Mouse (Mus musculus) adrenal gland (tissue): ENCODE data around the gene Rps6kb2.
"Not testable (repeated sequence)": the region's sequence is repeated elsewhere in the genome, so short reads cannot be mapped to it uniquely, and the experiment has no call there.

ENCODE experiments used
- intact Hi-C: fragments of 180-260 bp; cut with DNase I; formaldehyde crosslinking; loops from one replicate; pipeline ENCODE4 v1.15.1; 2025

Rps6kb2 gene

DNA sequence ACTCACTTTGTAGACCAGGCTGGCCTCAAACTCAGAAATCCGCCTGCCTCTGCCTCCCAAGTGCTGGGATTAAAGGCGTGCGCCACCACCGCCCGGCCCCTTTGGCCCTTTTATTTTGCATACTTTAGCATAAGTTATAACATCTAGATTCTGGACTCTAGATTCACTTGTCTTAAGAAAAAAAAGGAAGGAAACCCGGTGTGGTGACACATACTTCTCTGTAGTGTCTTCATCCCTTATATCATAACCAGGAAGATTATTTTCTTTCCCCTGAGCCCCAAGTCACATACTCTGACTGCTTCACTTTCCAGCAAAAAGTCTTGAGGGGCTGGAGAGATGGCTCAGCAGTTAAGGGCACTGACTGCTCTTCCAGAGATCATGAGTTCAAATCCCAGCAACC, 41.3 kb downstream of the Rps6kb2 start:
- intact Hi-C loops, result not testable (repeated sequence)

DNA sequence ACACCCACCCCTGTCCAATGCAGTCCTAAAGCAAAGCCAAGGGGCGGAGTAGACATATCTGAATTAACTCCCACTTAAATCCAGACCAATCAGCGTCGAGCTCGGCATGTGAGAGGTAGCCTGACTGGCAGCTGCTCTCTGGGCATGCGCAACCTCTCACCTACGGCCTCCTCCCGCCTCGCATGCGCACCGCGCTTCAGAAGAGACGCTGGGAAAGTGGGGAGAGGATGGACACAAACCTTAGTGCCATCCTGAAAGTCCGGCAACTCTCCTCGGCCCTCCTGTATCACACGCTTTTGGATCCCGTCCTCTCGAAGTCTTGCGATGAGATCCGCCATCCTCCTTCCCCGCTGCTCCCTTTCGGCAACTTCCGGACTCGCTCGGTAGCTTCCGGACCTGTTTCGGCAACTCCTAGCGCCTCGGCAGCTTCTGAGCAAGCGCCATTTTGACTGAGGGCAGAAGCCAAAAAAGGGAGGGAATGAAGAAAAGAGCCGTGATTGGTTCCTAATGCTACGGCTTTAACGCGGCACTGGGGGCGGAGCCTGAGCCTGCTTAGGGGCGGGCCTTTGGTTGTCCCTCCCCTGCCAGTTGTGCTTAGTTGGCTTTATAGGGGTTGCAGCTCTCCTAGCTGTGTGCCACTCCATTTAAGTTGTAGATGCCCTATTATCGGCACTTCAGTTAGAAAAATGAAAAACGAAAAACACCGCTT, 41.9 kb downstream of the Rps6kb2 start:
- intact Hi-C loops, result no loop called here

GRCm38 (mm10) chr19:4120496-4120895, 42.7 kb downstream of the Rps6kb2 start:
- intact Hi-C loops, result no loop called here

DNA sequence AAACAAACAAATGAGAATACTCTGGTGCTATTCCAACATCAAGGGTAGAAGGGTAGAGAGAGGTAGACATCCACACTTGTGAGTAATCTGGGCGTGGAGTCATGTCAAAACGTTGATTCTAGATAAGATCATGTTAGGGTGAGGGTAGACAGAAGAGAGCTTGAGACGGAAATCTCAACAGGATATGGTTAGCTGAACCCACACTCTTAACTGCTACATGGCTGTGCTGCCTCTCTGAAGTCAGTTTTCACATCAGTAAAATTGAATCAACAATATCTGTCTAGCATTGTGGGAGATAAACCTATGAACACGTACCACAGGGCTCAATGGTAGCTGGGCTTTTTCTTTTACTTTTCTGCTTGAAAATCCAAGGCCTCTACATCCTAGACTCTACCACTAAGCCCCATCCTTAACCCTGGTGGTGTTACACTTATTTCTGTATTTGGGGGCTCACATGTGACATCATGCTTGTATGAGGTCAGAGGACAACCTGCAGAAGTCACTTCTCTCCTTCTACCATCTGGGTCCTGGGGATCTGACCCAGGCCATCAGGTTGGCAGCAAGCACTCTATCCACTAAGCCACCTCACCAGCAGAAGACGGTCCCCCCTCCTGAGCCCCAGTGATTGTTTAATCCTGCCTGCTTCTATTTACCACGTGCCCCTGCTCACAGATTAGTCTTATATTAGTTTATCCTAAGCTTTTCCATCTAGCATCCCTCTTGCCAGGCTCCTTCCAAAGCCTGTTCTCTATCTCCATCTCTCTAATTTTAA, 43.3 kb downstream of the Rps6kb2 start:
- intact Hi-C loops, result no loop called here

DNA sequence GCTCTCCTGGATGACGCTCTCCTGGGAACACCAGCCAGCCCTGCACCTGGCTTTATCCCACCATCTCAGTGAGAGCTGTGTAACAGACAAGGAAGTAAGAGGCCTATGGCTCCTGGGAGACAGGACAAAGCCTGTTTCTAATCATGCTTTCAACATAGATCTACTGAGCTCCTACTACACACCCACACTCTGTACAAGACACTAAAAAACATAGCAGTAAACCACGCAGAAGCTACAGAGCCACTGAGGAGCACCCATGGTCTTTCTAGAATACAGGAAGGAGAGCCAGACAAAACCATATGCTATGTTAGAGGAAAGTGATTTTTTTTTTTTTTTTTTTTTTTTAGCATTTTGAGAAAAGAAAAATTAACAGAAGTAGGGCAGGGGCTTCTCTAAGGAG, 44.8 kb downstream of the Rps6kb2 start:
- intact Hi-C loops, result no loop called here

- intact Hi-C loops, result no loop called here
Measured at GRCm38 (mm10) chr19:4117006-4117405, 46.1 kb downstream of the Rps6kb2 start.

GRCm38 (mm10) chr19:4115816-4116215, 47.3 kb downstream of the Rps6kb2 start:
- intact Hi-C loops, result no loop called here

DNA sequence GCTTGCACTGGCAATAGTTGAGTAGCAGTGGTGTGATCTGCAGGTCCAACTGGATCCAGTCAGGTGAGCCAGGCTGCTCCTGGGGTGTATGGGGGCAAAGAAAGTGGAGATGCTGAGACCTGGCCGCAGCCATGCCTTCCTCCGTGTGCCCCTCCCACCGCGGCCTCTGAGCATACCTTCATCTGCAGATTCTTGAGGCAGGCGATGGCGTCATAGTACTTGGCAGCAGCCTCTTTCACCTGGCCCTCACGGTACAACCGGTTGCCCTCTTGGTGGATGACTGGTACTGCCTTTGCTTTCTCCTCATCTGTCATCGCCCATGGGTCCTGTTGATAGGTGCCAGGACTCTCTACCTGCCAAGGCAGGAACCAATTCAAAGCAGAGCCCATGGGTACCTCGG, 48.0 kb downstream of the Rps6kb2 start:
- intact Hi-C loops, result no loop called here

GRCm38 (mm10) chr19:4114551-4114950, 48.6 kb downstream of the Rps6kb2 start:
- intact Hi-C loops, result no loop called here

GRCm38 (mm10) chr19:4113806-4114230, 49.3 kb downstream of the Rps6kb2 start:
- intact Hi-C loops, result no loop called here

- intact Hi-C loops, result no loop called here
Measured at GRCm38 (mm10) chr19:4113186-4113805, 49.9 kb downstream of the Rps6kb2 start.

GRCm38 (mm10) chr19:4112063-4112960, 50.8 kb downstream of the Rps6kb2 start:
- intact Hi-C loops, result no loop called here

- intact Hi-C loops, result no loop called here
Measured at GRCm38 (mm10) chr19:4108535-4108934, 54.6 kb downstream of the Rps6kb2 start.

DNA sequence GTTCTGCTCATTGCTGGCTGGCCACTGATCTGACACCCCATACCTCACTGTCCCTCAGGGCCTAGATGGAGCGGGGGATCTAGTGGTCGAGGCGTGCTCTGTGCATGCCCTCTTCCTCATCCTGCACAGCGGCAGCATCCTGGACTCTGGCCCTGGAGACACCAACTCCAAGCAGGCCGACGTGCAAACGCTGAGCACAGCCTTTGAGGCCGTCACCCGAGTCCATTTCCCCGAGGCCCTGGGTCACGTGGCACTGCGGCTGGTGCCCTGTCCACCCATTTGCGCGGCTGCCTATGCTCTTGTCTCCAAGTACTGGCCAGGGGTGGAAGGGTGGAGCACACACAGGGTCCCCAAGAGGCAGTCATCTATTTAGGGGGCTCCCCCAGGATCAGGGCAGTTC, 56.5 kb downstream of the Rps6kb2 start:
- intact Hi-C loops, result no loop called here

GRCm38 (mm10) chr19:4104675-4105194, 58.4 kb downstream of the Rps6kb2 start:
- intact Hi-C loops, result loop anchor here (5.0 kb wide), 1 partner anchor 38 kb away; the partner anchor contains the start of gene Cabp4
